Mouse (Mus musculus) G1E (cell line): ENCODE measurements at regions not wholly inside any gene's neighbourhood (a gene's known extent, or its start where the extent isn't known, plus 50 kb on each side); places are given as distances from the start of the nearest gene placed in this dataset.

Experiments
- CTCF ChIP-seq: IDR thresholded peaks from 2 replicates; pipeline ENCODE4 v1.5.1; 2012; ENCODE audit warnings: low read depth, low read length, inconsistent platforms, mixed read lengths
- POLR2AphosphoS5 ChIP-seq: IDR thresholded peaks from 2 replicates; pipeline ENCODE4 v1.6.1; 2012; ENCODE audit warnings: low read depth, low read length, inconsistent platforms; ENCODE audit not compliant: insufficient replicate concordance
- TAL1 ChIP-seq: conservative IDR thresholded peaks from 2 replicates; pipeline ENCODE4 v1.6.1; 2012; ENCODE audit warnings: low read depth, low read length, inconsistent platforms, mixed read lengths

GRCm38 (mm10) chr6:81472506-81472905 is 451.0 kb upstream of the Gcfc2 start:
- no peak for TF ChIP-seq CTCF
- TF ChIP-seq TAL1 = no peak
- no peak for TF ChIP-seq POLR2AphosphoS5
